Mouse (Mus musculus) G1E (cell line): ENCODE data around the gene Lypd5.

ENCODE experiments used
- CTCF ChIP-seq: IDR thresholded peaks from 2 replicates; pipeline ENCODE4 v1.5.1; 2012; ENCODE audit warnings: low read depth, low read length, inconsistent platforms, mixed read lengths
- GATA1 ChIP-seq: IDR thresholded peaks from 2 replicates; pipeline ENCODE4 v1.6.1; 2012; ENCODE audit warnings: borderline replicate concordance, low read length, inconsistent platforms, mixed read lengths
- TAL1 ChIP-seq: conservative IDR thresholded peaks from 2 replicates; pipeline ENCODE4 v1.6.1; 2012; ENCODE audit warnings: low read depth, low read length, inconsistent platforms, mixed read lengths

DNA sequence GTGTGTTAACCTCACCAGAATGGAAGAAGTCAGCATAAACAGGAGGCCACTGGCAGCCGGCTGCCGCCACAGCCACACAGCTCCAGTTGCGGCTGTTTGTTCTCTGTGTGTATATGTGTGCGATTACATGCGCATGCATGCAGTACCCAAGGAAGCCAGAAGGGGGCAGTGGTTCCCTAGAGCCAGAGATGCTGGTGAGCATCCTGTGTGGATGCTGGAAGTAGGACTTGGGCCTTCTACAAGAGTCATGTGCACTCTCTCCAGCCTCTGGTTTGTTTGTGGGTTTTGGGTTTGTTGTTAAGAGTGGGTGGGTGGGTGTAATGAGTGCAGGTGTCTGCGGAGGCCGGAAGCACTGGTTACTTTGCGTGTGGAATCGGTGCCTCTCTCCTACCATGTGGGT, 53.9 kb downstream of the Lypd5 start:
- TF ChIP-seq GATA1, result no peak
- peak; percentile 33; the same call in 1 of the 2 replicates for TF ChIP-seq CTCF
- no peak for TF ChIP-seq TAL1
